Mouse (Mus musculus) heart, adult 8-10 months (tissue): ENCODE measurements at regions not wholly inside any gene's neighbourhood (a gene's known extent, or its start where the extent isn't known, plus 50 kb on each side); places are given as distances from the start of the nearest gene placed in this dataset.
"Not testable (repeated sequence)": the region's sequence is repeated elsewhere in the genome, so short reads cannot be mapped to it uniquely, and the experiment has no call there.

ENCODE experiments used
- DNase-seq: peaks from one replicate; pipeline ENCODE4 v3.0.0; 2022; ENCODE audit warnings: low spot score

GRCm38 (mm10) chr11:20390622-20391021, 58.1 kb upstream of the Slc1a4 start:
- DNase-seq, result no peak

- DNase-seq, result not testable (repeated sequence)
Measured at GRCm38 (mm10) chr11:20393302-20393701, 60.8 kb upstream of the Slc1a4 start.

- not testable (repeated sequence) for DNase-seq
Measured at GRCm38 (mm10) chr11:20393807-20394206, 61.3 kb upstream of the Slc1a4 start.

DNA sequence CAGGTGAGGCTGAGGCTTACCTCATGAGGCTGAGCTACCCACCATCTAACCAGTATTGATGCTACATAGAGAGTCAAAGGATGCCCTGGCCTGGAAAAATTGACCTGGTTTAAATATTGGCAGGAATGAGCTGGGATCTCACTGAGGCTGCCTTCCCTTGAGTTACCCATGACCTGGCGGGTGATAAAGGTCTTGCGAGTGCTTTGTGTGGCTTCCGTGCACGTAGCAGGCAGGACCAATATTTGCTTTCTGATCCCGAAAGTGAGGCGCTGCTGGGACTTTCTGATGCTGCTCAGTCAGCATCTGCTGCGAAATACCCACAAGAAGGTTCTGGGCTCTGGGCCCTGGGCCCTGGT, 63.3 kb upstream of the Slc1a4 start:
- no peak for DNase-seq

DNA sequence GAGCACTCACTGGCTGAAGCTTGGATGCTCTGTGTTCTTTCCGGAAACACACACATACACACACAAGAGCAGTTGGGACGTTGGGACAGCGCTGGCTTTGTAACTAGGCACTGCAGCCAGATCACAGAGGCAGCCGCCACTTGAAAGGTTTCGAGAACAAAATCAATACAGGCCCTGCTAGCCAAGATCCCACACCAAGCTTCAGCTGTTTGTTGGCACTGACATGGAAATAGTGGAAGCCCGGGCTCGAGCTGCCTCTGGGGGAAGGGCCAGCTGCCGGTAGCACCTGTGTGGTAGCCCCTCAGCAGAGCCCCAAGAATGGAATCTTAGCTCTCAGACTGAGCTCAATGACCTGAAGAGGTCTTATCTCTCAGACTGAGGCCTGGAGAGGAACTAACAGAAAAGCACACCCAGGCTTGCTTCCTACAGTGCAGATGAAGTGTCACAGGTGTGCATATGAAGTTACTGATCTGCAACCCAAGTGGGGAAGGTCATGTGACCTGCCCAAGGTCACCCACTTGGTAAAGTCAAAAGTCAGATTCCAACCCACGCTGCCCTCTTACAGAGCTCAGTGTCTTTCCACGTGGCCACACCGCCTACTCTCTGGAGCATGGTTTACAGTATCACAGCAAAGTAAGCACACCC, 63.8 kb upstream of the Slc1a4 start:
- DNase-seq, result no peak

- DNase-seq, result no peak
Measured at GRCm38 (mm10) chr11:20396884-20397283, 64.4 kb upstream of the Slc1a4 start.

GRCm38 (mm10) chr11:20400302-20401234, 68.1 kb upstream of the Slc1a4 start:
- DNase-seq, result peak; percentile 85

- DNase-seq, result peak; percentile 10
Measured at GRCm38 (mm10) chr11:20403456-20403855, 70.9 kb upstream of the Slc1a4 start.

DNA sequence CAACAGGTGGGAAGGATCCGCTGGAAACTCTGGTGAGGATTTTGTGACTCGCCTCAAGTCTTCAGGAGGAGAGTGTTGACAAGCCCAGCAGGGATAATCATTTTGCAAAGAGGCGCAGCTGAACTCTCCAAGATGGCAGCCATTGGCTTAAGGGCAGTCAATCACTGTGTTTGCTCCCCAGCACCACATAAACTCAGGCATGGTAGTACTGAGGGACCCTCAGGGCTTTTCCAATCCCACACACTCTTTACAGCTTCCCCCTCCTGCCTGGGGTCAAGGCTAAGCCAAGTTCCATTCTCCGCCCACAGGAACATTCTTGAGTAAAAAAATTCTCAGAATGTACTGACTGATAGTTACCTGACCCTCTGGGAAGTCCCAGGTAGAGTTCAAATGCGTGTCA, 72.0 kb upstream of the Slc1a4 start:
- DNase-seq, result no peak

DNA sequence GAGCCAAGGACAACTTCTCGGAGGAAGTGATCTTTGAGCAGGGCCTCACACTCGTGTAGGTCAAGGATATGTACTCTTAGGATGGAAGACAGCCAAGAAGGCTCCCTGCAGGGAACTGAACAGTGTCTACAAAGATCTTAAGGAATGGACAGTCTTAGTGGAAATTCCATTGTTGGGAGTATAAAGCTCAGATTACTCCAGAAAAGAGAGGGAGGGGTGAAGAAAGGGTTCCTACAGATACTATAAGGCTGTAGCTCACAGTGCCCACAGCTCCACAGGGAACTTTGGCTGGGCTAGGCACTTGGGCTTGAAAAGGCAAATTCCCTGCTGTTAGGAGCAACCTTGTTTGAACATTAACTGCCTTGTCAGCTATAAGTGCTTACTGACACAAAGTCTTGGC, 85.6 kb upstream of the Slc1a4 start:
- DNase-seq, result no peak

DNA sequence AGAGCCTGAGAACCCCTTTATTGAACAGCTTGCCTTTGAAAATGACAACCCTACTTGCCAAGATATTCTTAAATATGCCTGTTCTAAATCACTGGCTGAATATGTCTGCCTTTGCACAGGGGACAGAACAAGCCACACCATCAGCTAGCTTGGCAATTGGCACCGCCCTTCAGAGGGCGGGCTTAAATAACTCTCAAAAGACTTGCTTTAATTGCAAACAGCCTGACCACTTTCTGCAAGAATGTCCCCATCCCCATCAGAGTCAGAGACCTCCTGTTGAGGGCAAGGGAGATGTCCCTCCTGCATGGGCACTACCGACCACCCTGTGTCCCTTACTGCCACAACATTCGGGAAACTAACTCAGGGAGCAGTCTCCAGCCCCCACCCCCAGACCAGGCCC, 88.4 kb upstream of the Slc1a4 start:
- no peak for DNase-seq

- DNase-seq, result no peak
Measured at GRCm38 (mm10) chr11:20436057-20436456, 103.5 kb upstream of the Slc1a4 start.

DNA sequence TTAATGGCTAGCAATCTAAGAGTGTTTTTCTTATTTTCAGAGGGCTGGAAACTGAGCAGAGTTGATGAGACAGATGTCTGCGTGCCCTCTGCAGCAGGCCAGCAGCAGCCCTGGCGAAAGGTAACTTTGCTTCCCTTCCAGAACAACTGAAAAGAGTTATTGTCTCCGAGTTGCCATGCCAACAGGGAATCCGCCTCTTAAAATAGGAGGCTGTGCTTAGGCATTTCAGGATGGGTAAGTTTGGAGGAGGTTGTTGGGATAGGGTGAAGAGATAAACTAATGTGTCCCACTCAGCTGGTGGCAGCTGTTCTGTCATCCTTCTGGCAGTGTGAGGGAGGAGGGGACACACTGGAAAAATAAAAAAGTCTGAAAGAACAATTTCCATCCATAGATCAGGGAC, 100.6 kb upstream of the Sertad2 start:
- no peak for DNase-seq

- no peak for DNase-seq
Measured at GRCm38 (mm10) chr11:20445061-20445902, 97.8 kb upstream of the Sertad2 start.

DNA sequence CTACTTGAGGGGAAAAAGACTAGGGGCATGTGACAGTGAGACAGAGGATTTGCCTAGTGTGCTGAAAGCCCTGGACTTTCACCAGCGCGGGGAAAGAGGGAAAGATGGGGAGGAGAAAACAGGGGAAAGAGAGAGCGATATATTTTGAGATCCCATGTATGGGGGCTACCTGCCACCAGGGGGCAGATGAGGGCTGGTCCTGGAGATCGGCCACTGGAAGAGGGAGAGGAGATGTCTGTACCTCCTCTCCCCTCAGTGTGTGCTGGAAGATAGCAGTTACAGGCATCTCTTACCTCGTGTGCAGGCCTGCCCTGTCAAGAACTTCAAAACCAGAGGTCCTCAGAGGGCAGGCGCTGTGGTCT, 97.2 kb upstream of the Sertad2 start:
- peak; percentile 43 for DNase-seq

DNA sequence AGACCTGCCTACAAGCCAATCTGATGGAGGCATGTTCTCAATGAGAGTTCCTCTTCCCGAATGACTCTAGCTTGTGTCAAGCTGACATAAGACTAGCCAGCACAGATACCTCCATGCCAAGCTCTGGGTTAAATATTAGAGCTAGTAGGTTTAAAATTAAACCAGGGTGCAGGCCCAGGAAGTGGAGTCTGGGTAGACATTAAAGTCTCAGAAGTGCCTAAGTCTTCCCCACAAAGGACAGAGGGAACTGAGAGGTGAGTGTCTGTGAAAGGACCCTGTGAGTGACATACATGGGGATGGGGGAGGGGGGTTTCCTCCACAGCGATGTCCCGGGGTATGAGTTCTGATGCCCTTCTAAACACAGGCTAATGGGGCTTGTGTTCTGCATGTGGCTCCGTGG, 90.2 kb upstream of the Sertad2 start:
- DNase-seq, result no peak

GRCm38 (mm10) chr11:20453786-20454185, 89.3 kb upstream of the Sertad2 start:
- DNase-seq, result no peak

- peak; percentile 81 for DNase-seq
Measured at GRCm38 (mm10) chr11:20455085-20455864, 87.8 kb upstream of the Sertad2 start.

DNA sequence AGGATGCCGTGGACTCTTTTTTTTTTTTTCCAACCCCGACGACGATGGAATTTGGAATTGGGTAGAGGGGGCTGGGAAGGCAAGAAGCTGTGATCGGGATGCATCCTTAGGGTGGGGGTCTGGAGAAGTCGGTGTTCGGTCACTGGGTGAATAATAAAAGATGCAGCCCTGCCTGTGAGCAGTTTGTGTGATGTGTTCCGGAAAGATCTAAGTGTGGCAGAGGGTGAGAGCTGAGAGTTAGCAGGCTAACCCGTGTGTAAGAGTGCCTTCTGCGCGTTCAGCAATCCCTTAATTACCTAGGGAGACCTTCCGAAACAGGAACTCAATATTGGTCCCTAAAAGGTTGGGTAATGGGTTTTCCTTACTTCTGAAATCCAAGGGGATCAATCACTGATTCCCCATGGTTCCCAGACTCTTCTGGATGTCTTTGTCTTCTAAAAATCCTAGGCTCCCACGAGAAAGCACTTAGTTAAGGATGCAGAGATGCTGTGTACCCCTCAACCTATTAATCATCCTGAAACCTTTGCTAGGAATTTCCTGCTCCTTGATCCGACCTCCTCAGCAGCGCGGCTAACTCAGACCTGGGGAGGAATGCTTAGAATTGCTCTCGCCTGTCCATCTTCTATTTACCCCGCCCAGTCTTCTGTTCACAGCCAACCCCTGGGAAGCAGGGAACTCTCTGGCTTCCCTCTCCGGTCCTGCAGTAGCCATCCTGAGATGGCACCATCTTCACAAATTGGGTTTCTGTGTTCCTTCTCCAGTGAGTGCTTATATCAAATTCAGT, 87.0 kb upstream of the Sertad2 start:
- no peak for DNase-seq

DNA sequence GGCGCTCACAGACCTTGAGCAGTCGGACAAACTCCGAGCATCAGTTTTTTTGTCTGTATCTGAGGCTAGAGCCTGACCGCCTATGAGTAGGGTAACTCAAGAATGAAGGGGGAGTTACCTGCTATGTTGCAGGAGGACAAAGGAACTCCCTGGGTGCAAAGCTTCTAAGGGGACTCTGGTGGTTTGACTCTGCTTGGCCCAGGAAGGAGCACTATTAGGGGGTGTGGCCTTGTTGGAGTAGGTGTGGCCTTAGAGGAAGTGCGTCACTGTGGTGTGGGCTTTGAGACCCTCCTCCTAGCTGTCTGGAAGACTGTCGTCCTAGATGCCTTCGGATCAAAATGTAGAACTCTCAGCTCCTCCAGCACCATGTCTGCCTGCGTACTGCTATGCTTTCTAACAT, 83.9 kb upstream of the Sertad2 start:
- no peak for DNase-seq

GRCm38 (mm10) chr11:20460501-20460921, 82.5 kb upstream of the Sertad2 start:
- no peak for DNase-seq
